Mouse (Mus musculus) ES-Bruce4 (cell line): ENCODE measurements at regions not wholly inside any gene's neighbourhood (a gene's known extent, or its start where the extent isn't known, plus 50 kb on each side); places are given as distances from the start of the nearest gene placed in this dataset.

ENCODE experiments used
- CTCF ChIP-seq: IDR thresholded peaks from one replicate; pipeline ENCODE4 v1.8.1; 2011; ENCODE audit warnings: low read depth, low read length
- EP300 ChIP-seq: IDR thresholded peaks from 2 replicates; pipeline ENCODE4 v1.6.1; 2011; ENCODE audit warnings: low read depth, low read length; ENCODE audit not compliant: insufficient read depth

- TF ChIP-seq CTCF (no peak), EP300 (no peak)
These were observed 1021.7 kb downstream of the Brinp1 start for GRCm38 (mm10) chr4:67932481-67932880.
